Mouse (Mus musculus): ENCODE measurements at regions not wholly inside any gene's neighbourhood (a gene's known extent, or its start where the extent isn't known, plus 50 kb on each side); places are given as distances from the start of the nearest gene placed in this dataset.
A peak's percentile ranks its signal among the peaks of the same experiment; 100 is the strongest.

- peak in 1 of 2 experiments; percentile 18 for DNase-seq
Measured at GRCm38 (mm10) chr2:96234613-96235012, 83.4 kb upstream of the Lrrc4c start.

- DNase-seq = no peak
Measured at GRCm38 (mm10) chr2:96239246-96239645, 78.7 kb upstream of the Lrrc4c start.

GRCm38 (mm10) chr2:96240543-96241090 is 77.4 kb upstream of the Lrrc4c start:
- DNase-seq = no peak

GRCm38 (mm10) chr2:96253661-96254060 is 64.3 kb upstream of the Lrrc4c start:
- DNase-seq = no peak

- peak; percentile 31 to 70 for DNase-seq
Measured at GRCm38 (mm10) chr2:96256491-96256890, 61.5 kb upstream of the Lrrc4c start.

All from kidney, postnatal 25 days (tissue).